Mouse (Mus musculus) 3T3-L1 (cell line): ENCODE data around the gene Mtif3.

ENCODE experiments used
- DNase-seq: peaks from one replicate; pipeline ENCODE4 v3.0.0-alpha.2; 2015; ENCODE audit warnings: low read depth, low spot score

Mtif3 gene

GRCm38 (mm10) chr5:146916273-146916672, 47.3 kb downstream of the Mtif3 start:
- peak; percentile 36 for DNase-seq

GRCm38 (mm10) chr5:146914088-146914766, 49.4 kb downstream of the Mtif3 start:
- peak; percentile 83 for DNase-seq

- no peak for DNase-seq
Observed at GRCm38 (mm10) chr5:146913355-146913754, 50.2 kb downstream of the Mtif3 start.

- no peak for DNase-seq
Observed at GRCm38 (mm10) chr5:146912206-146912605, 51.4 kb downstream of the Mtif3 start.

- DNase-seq = no peak
Observed at GRCm38 (mm10) chr5:146908629-146909028, 55.0 kb downstream of the Mtif3 start.

GRCm38 (mm10) chr5:146907533-146907932, 56.1 kb downstream of the Mtif3 start:
- DNase-seq = no peak

GRCm38 (mm10) chr5:146905486-146906172, 58.0 kb downstream of the Mtif3 start:
- peak; percentile 91 for DNase-seq

- peak; percentile 95 for DNase-seq
Observed at GRCm38 (mm10) chr5:146904404-146904803, 59.2 kb downstream of the Mtif3 start.
